Mouse (Mus musculus) lung, embryonic 16.5 days (tissue): ENCODE results near the gene Kcnab2. TPM values are rescaled to one million over a fixed set of nuclear protein-coding genes. Genes with fewer than 3 reads are reported as not detected.

Source experiments
- ATAC-seq: fragments of 200-750 bp; cut with Nextera tagmentation; 2 replicates; pipeline ENCODE4 v1.8.0; 2017; ENCODE audit warnings: low read depth, mild to moderate bottlenecking, moderate library complexity
- H3K27ac ChIP-seq: fragments of 300-500 bp; sonication (generic); 2 replicates; pipeline ENCODE4 v1.5.1; 2014; ENCODE audit warnings: mild to moderate bottlenecking, control low read depth, low read length
- H3K27me3 ChIP-seq: fragments of 300-500 bp; sonication (generic); 2 replicates; pipeline ENCODE4 v1.6.1; 2014; ENCODE audit warnings: low read depth, low read length, mixed read lengths; ENCODE audit not compliant: control insufficient read depth, insufficient read depth
- H3K36me3 ChIP-seq: fragments of 300-500 bp; sonication (generic); 2 replicates; pipeline ENCODE4 v1.6.1; 2014; ENCODE audit warnings: low read length; ENCODE audit not compliant: control insufficient read depth, insufficient read depth
- H3K4me1 ChIP-seq: fragments of 300-500 bp; sonication (generic); replicated peaks from 2 replicates; pipeline ENCODE4 v1.6.1; 2014; ENCODE audit warnings: low read length, mixed read lengths; ENCODE audit not compliant: control insufficient read depth, insufficient read depth
- H3K4me2 ChIP-seq: fragments of 300-500 bp; sonication (generic); 2 replicates; pipeline ENCODE4 v1.6.1; 2014; ENCODE audit warnings: low read depth, low read length, control low read depth
- H3K4me3 ChIP-seq: fragments of 300-500 bp; sonication (generic); 2 replicates; pipeline ENCODE4 v1.5.1; 2014; ENCODE audit warnings: mild to moderate bottlenecking, low read length, control low read depth
- H3K9ac ChIP-seq: fragments of 300-500 bp; sonication (generic); 2 replicates; pipeline ENCODE4 v1.6.1; 2014; ENCODE audit warnings: low read length, control low read depth
- H3K9me3 ChIP-seq: fragments of 300-500 bp; sonication (generic); 2 replicates; pipeline ENCODE4 v1.6.1; 2016; ENCODE audit warnings: low read length; ENCODE audit not compliant: control insufficient read depth
- WGBS: fragments of 180-500 bp; shearing (Covaris S2); extraction: QIAGEN DNeasy Blood & Tissue Kit; methylation state at CpG from one replicate; pipeline ENCODE4 v1.1.7; 2014; 5-methylcytosine and 5-hydroxymethylcytosine counted together
- polyA plus RNA-seq: library from polyadenylated mRNA; unstranded; fragments of >200 nt; fragmentation: Nextera tagmentation; extraction: Ambion mirVana; gene quantifications from 2 replicates; pipeline ENCODE4 v1.2.1, GENCODE M21; 2015

The Kcnab2 gene
- polyA plus RNA-seq, 1 experiment from 2014 or later, result 6.5 TPM

GRCm38 (mm10) chr4:152385644-152386043 is 92.0 kb downstream of the Kcnab2 start:
- Histone ChIP-seq H3K27me3 (no peaks in the 10 kb centered on the region), H3K4me3 (no peak overlapping the region), H3K27ac (no peak overlapping the region), H3K9ac (no peak overlapping the region), H3K36me3 (no peaks in the 10 kb centered on the region), H3K4me2 (no peak overlapping the region), H3K4me1 (no peaks in the 10 kb centered on the region), H3K9me3 (no peaks in the 10 kb centered on the region)
- 60% methylated on average over 16 of the region's 16 CpGs for WGBS
- ATAC-seq, result no peak

- no peak overlapping the region for H3K9ac ChIP-seq
- H3K9me3 ChIP-seq, result no peaks in the 10 kb centered on the region
- no peak overlapping the region for H3K4me3 ChIP-seq
- H3K36me3 ChIP-seq, result no peaks in the 10 kb centered on the region
- no peak overlapping the region for H3K4me2 ChIP-seq
- 78% methylated on average over 17 of the region's 17 CpGs for WGBS
- ATAC-seq, result no peak
- no peaks in the 10 kb centered on the region for H3K27me3 ChIP-seq
- no peak overlapping the region for H3K27ac ChIP-seq
- H3K4me1 ChIP-seq, result no peaks in the 10 kb centered on the region
Measured at GRCm38 (mm10) chr4:152382528-152383252, 95.0 kb downstream of the Kcnab2 start.

GRCm38 (mm10) chr4:152365228-152365627 is 112.4 kb downstream of the Kcnab2 start:
- Histone ChIP-seq H3K36me3 (no peaks in the 10 kb centered on the region), H3K4me2 (no peak overlapping the region), H3K9me3 (no peaks in the 10 kb centered on the region), H3K4me1 (peaks cover 3% of the 10 kb centered on the region; the same call in 1 of the 2 replicates), H3K27me3 (peaks cover 4% of the 10 kb centered on the region), H3K4me3 (no peak overlapping the region), H3K27ac (no peak overlapping the region), H3K9ac (no peak overlapping the region)
- ATAC-seq, result no peak
- 64% methylated on average over 7 of the region's 7 CpGs for WGBS

- WGBS, result 43% methylated on average over 9 of the region's 9 CpGs
- H3K4me1 ChIP-seq, result peaks cover 3% of the 10 kb centered on the region; the same call in 1 of the 2 replicates
Measured at GRCm38 (mm10) chr4:152362180-152362579, 115.5 kb downstream of the Kcnab2 start.

GRCm38 (mm10) chr4:152360855-152361254 is 116.8 kb downstream of the Kcnab2 start:
- Histone ChIP-seq H3K4me2 (peak overlapping the region; percentile 34; the same call in 1 of the 2 replicates), H3K9ac (no peak overlapping the region), H3K27me3 (peaks cover 9% of the 10 kb centered on the region), H3K4me3 (no peak overlapping the region), H3K36me3 (no peaks in the 10 kb centered on the region), H3K27ac (no peak overlapping the region), H3K9me3 (no peaks in the 10 kb centered on the region), H3K4me1 (peaks cover 3% of the 10 kb centered on the region; the same call in 1 of the 2 replicates)
- WGBS, result under 1% methylated on average over 24 of the region's 24 CpGs
- ATAC-seq, result peak; percentile 60; the same call in 1 of the 2 replicates

More at GRCm38 (mm10) chr4:152362180-152362579, 115.5 kb downstream of the Kcnab2 start:
- Histone ChIP-seq H3K27ac (no peak overlapping the region), H3K9ac (no peak overlapping the region), H3K9me3 (no peaks in the 10 kb centered on the region), H3K4me2 (no peak overlapping the region), H3K4me3 (no peak overlapping the region), H3K36me3 (no peaks in the 10 kb centered on the region), H3K27me3 (peaks cover 9% of the 10 kb centered on the region)
- no peak for ATAC-seq

GRCm38 (mm10) chr4:152359700-152360099 is 118.0 kb downstream of the Kcnab2 start:
- H3K9me3 ChIP-seq, result no peaks in the 10 kb centered on the region
- H3K27me3 ChIP-seq, result peaks cover 9% of the 10 kb centered on the region
- no peak overlapping the region for H3K4me2 ChIP-seq
- peaks cover 3% of the 10 kb centered on the region; the same call in 1 of the 2 replicates for H3K4me1 ChIP-seq
- H3K27ac ChIP-seq, result no peak overlapping the region
- no peak for ATAC-seq
- no peaks in the 10 kb centered on the region for H3K36me3 ChIP-seq
- H3K9ac ChIP-seq, result no peak overlapping the region
- no peak overlapping the region for H3K4me3 ChIP-seq
- WGBS, result 6% methylated on average over 11 of the region's 11 CpGs

- Histone ChIP-seq H3K27ac (no peak overlapping the region), H3K4me3 (no peak overlapping the region), H3K4me2 (no peak overlapping the region), H3K9me3 (no peaks in the 10 kb centered on the region), H3K36me3 (no peaks in the 10 kb centered on the region), H3K9ac (no peak overlapping the region), H3K4me1 (no peaks in the 10 kb centered on the region; the same call in 1 of the 2 replicates), H3K27me3 (peaks cover 15% of the 10 kb centered on the region)
- ATAC-seq, result no peak
- WGBS, result 63% methylated on average over 7 of the region's 7 CpGs
Measured at GRCm38 (mm10) chr4:152355672-152356071, 122.0 kb downstream of the Kcnab2 start.

GRCm38 (mm10) chr4:152353886-152354637 is 123.6 kb downstream of the Kcnab2 start:
- ATAC-seq, result no peak
- no peaks in the 10 kb centered on the region for H3K4me1 ChIP-seq
- H3K4me2 ChIP-seq, result no peak overlapping the region
- no peak overlapping the region for H3K9ac ChIP-seq
- 59% methylated on average over 14 of the region's 14 CpGs for WGBS
- H3K4me3 ChIP-seq, result no peak overlapping the region
- H3K36me3 ChIP-seq, result no peaks in the 10 kb centered on the region
- H3K9me3 ChIP-seq, result no peaks in the 10 kb centered on the region
- H3K27ac ChIP-seq, result no peak overlapping the region
- H3K27me3 ChIP-seq, result peaks cover 10% of the 10 kb centered on the region; the same call in 1 of the 2 replicates
